In genomic region chr13:52014566-52014965, GRCm38 (mm10) we compare ENCODE assay signal across 11 mouse cellular contexts.
DNase-seq lines count a peak whose midpoint lies in the region; ATAC-seq lines count a peak whose summit lies in the region.
"Had no signal": no experiment of that assay in that cellular context is flagged by ENCODE, and none has a peak within 500 bp of the region (broad histone marks: within the 10 kb centered on the region; RNA-seq: fewer than 3 reads in every experiment).

No protein-coding gene starts in this region.

- 0 out of 2 replicates have a peak, but pooled peaks have one; percentile 41 for ATAC-seq in forebrain, embryonic 13.5 days
- ATAC-seq in hindbrain, embryonic 16.5 days = 0 out of 2 replicates have a peak, but pooled peaks have one; percentile 31
- peak; percentile 40; the same call in 1 of the 2 replicates for ATAC-seq in midbrain, embryonic 16.5 days
- ATAC-seq in cerebellum, adult (ENCODE audit: insufficient number of reproducible peaks, low FRiP score, low TSS enrichment) = no peak
- no peak for ATAC-seq in liver, embryonic 12.5 days

- H3K36me3 ChIP-seq in forebrain, embryonic 13.5 days (ENCODE audit: poor library complexity, severe bottlenecking) = no peaks in the 10 kb centered on the region
- no peaks in the 10 kb centered on the region for H3K36me3 ChIP-seq in hindbrain, embryonic 16.5 days (ENCODE audit: control insufficient read depth, insufficient read depth, low read length)
- no peaks in the 10 kb centered on the region for H3K36me3 ChIP-seq in midbrain, embryonic 16.5 days (ENCODE audit: control insufficient read depth, insufficient read depth, low read length)
- H3K36me3 ChIP-seq in liver, embryonic 12.5 days = no peaks in the 10 kb centered on the region
- H3K36me3 ChIP-seq: kidney, embryonic 15.5 days; limb, embryonic 15.5 days had no signal

- no peaks in the 10 kb centered on the region for H3K9me3 ChIP-seq in forebrain, embryonic 13.5 days (replicated peaks)
- no peaks in the 10 kb centered on the region for H3K9me3 ChIP-seq in hindbrain, embryonic 16.5 days (ENCODE audit: control insufficient read depth, low read length)
- no peaks in the 10 kb centered on the region for H3K9me3 ChIP-seq in midbrain, embryonic 16.5 days (replicated peaks; ENCODE audit: control insufficient read depth, low read length, poor library complexity, severe bottlenecking)
- H3K9me3 ChIP-seq in liver, embryonic 12.5 days (replicated peaks) = no peaks in the 10 kb centered on the region
- H3K9me3 ChIP-seq: kidney, embryonic 15.5 days; limb, embryonic 15.5 days had no signal

- peak; percentile 32 for DNase-seq in embryo, embryonic 11 days
- no peak for DNase-seq in Muller cell, postnatal 12 days (ENCODE audit: inconsistent ontology term)
- no peak for DNase-seq in cerebellum, adult 9-11 months
- DNase-seq: heart, adult 2 months had no signal

- H3K27me3 ChIP-seq in forebrain, embryonic 13.5 days = no peaks in the 10 kb centered on the region
- no peaks in the 10 kb centered on the region for H3K27me3 ChIP-seq in hindbrain, embryonic 16.5 days (replicated peaks; ENCODE audit: control insufficient read depth, insufficient read depth, low read length)
- no peaks in the 10 kb centered on the region for H3K27me3 ChIP-seq in midbrain, embryonic 16.5 days (ENCODE audit: control insufficient read depth, insufficient read depth, low read depth, low read length)
- no peaks in the 10 kb centered on the region for H3K27me3 ChIP-seq in liver, embryonic 12.5 days (replicated peaks)
- H3K27me3 ChIP-seq: limb, embryonic 15.5 days had no signal

- H3K27ac ChIP-seq in forebrain, embryonic 13.5 days = peak overlapping the region; percentile 65
- peak overlapping the region; percentile 16; the same call in 1 of the 2 replicates for H3K27ac ChIP-seq in hindbrain, embryonic 16.5 days (ENCODE audit: low read depth, low read length)
- H3K27ac ChIP-seq in midbrain, embryonic 16.5 days (ENCODE audit: low read length) = peak overlapping the region; percentile 69
- no peak overlapping the region for H3K27ac ChIP-seq in liver, embryonic 12.5 days
- H3K27ac ChIP-seq: heart, adult 2 months; kidney, embryonic 15.5 days; limb, embryonic 15.5 days had no signal

- peaks cover 32% of the 10 kb centered on the region for H3K4me1 ChIP-seq in forebrain, embryonic 13.5 days
- H3K4me1 ChIP-seq in hindbrain, embryonic 16.5 days (ENCODE audit: control insufficient read depth, insufficient read depth, low read depth, low read length) = peaks cover 12% of the 10 kb centered on the region
- H3K4me1 ChIP-seq in midbrain, embryonic 16.5 days (ENCODE audit: control insufficient read depth, insufficient read depth, low read length) = peaks cover 20% of the 10 kb centered on the region
- H3K4me1 ChIP-seq in liver, embryonic 12.5 days = 0 out of 2 replicates have a peak, but pooled peaks cover 6% of the 10 kb centered on the region

- no peak overlapping the region for H3K4me2 ChIP-seq in forebrain, embryonic 13.5 days
- H3K4me2 ChIP-seq in hindbrain, embryonic 16.5 days (ENCODE audit: low read length) = no peak overlapping the region
- H3K4me2 ChIP-seq in midbrain, embryonic 16.5 days (ENCODE audit: low read length) = no peak overlapping the region
- no peak overlapping the region for H3K4me2 ChIP-seq in liver, embryonic 12.5 days
- H3K4me2 ChIP-seq: kidney, embryonic 15.5 days; limb, embryonic 15.5 days had no signal

- WGBS in forebrain, embryonic 13.5 days = 50% methylated on average over 7 of the region's 7 CpGs
- 38% methylated on average over 7 of the region's 7 CpGs for WGBS in hindbrain, embryonic 16.5 days
- whole genome bisulfite sequencing in midbrain, embryonic 16.5 days = 40% methylated on average over 7 of the region's 7 CpGs
- 76% methylated on average over 7 of the region's 7 CpGs for WGBS in liver, embryonic 12.5 days (ENCODE audit: insufficient replicate concordance)

- no peak overlapping the region for H3K9ac ChIP-seq in forebrain, embryonic 13.5 days
- H3K9ac ChIP-seq in hindbrain, embryonic 16.5 days (ENCODE audit: low read depth, low read length) = no peak overlapping the region
- no peak overlapping the region for H3K9ac ChIP-seq in midbrain, embryonic 16.5 days (ENCODE audit: low read depth, low read length)
- no peak overlapping the region for H3K9ac ChIP-seq in liver, embryonic 12.5 days
- H3K9ac ChIP-seq: kidney, embryonic 15.5 days; limb, embryonic 15.5 days had no signal

- no peak overlapping the region for H3K4me3 ChIP-seq in forebrain, embryonic 13.5 days
- H3K4me3 ChIP-seq in hindbrain, embryonic 16.5 days (ENCODE audit: low read length) = no peak overlapping the region
- H3K4me3 ChIP-seq in midbrain, embryonic 16.5 days (ENCODE audit: low read depth, low read length) = no peak overlapping the region
- H3K4me3 ChIP-seq in liver, embryonic 12.5 days = no peak overlapping the region
- H3K4me3 ChIP-seq: heart, adult 2 months; kidney, embryonic 15.5 days; limb, embryonic 15.5 days had no signal

Comparison
In these comparisons a context has a peak if more than half of its experiments do, and no peak if none do; other contexts are left out.
1. ATAC-seq: peak in forebrain, embryonic 13.5 days (single experiment), hindbrain, embryonic 16.5 days (single experiment) and midbrain, embryonic 16.5 days (single experiment); none in cerebellum, adult (single experiment) and liver, embryonic 12.5 days (single experiment).